Mouse (Mus musculus): ENCODE results near the gene Zfp454. TPM values are rescaled to one million over a fixed set of nuclear protein-coding genes. Genes with fewer than 3 reads are reported as not detected.

Zfp454 gene
- total and polyA plus RNA-seq, 3 experiments = not detected

- Histone ChIP-seq H3K36me3 (ENCODE audit: control insufficient read depth in 1 of 2, insufficient read depth in 2 of 2, low read length in 2 of 2) (peaks cover 0 to 2% of the 10 kb centered on the region in 2 experiments; a peak in 1 of 4 replicates), H3K27ac (ENCODE audit: control insufficient read depth, low read depth, low read length) (no peak overlapping the region), H3K4me3 (ENCODE audit: control insufficient read depth in 1 of 2, insufficient read depth in 1 of 2, low read depth in 2 of 2, low read length in 2 of 2) (no peak overlapping the region), H3K9me3 (replicated peaks; ENCODE audit: insufficient read depth, low read length) (no peaks in the 10 kb centered on the region), H3K79me2 (ENCODE audit: control insufficient read depth, insufficient read depth, low read length, poor library complexity) (no peaks in the 10 kb centered on the region; the same call in 1 of the 2 replicates), H3K4me1 (ENCODE audit: control insufficient read depth in 1 of 2, insufficient read depth in 2 of 2, low read length in 2 of 2) (peaks cover 3 to 4% of the 10 kb centered on the region in 2 experiments; a peak in 1 of 4 replicates), H3K9ac (ENCODE audit: control insufficient read depth, low read depth, low read length, poor library complexity, severe bottlenecking) (no peak overlapping the region), H3K27me3 (ENCODE audit: control insufficient read depth in 1 of 2, insufficient read depth in 2 of 2, low read length in 2 of 2) (no peaks in the 10 kb centered on the region)
- no peak for DNase-seq (ENCODE audit: low read depth, low spot score)
- no peak for TF ChIP-seq KAT2A (conservative IDR thresholded peaks at IDR 0.05; ENCODE audit: low read depth, low read length)
- no peak for TF ChIP-seq ZC3H11A (IDR thresholded peaks at IDR 0.05; ENCODE audit: low read depth, low read length)
- no peak for TF ChIP-seq GATA1 (IDR thresholded peaks at IDR 0.05; ENCODE audit: low read depth, low read length)
- no peak for TF ChIP-seq MXI1 (IDR thresholded peaks at IDR 0.05; ENCODE audit: low read depth, low read length)
- TF ChIP-seq USF1 (IDR thresholded peaks at IDR 0.05; ENCODE audit: low read depth, low read length) = no peak
- TF ChIP-seq JUND (IDR thresholded peaks at IDR 0.05; ENCODE audit: low read depth, low read length) = no peak
- TF ChIP-seq POLR2A (IDR thresholded peaks at IDR 0.05; ENCODE audit: control insufficient read depth in 1 of 2, insufficient read depth in 1 of 2, low read depth in 1 of 2, low read length in 2 of 2, poor library complexity in 1 of 2) = no peak
- no peak for TF ChIP-seq GABPA (IDR thresholded peaks at IDR 0.05; ENCODE audit: low read depth, low read length)
Measured at GRCm38 (mm10) chr11:50826214-50826613, 61.2 kb downstream of the Zfp454 start.

Other genes starting within 250 kb of the Zfp454 start
- gene Zfp354c, start 59.9 kb downstream of the Zfp454 start, total RNA-seq (2012; rRNA removed) = 2.1 and 4.5 TPM in 2 replicates
- 1 to 10 TPM in 1 of 2 experiments, not detected in 1; 4.2 TPM for gene Zfp354c, start 59.9 kb downstream of the Zfp454 start, polyA plus RNA-seq (2012; ENCODE audit: insufficient read depth in 1 of 2, insufficient read length in 2 of 2, low read depth in 1 of 2, low replicate concordance in 2 of 2, missing spikeins in 1 of 2)
- not detected in 2 replicates for gene Zfp879, start 46.1 kb downstream of the Zfp454 start, total RNA-seq (2012; rRNA removed)
- gene Zfp879, start 46.1 kb downstream of the Zfp454 start, polyA plus RNA-seq (2012; ENCODE audit: insufficient read depth in 1 of 2, insufficient read length in 2 of 2, low read depth in 1 of 2, low replicate concordance in 2 of 2, missing spikeins in 1 of 2) = not detected
- not detected in 2 replicates for gene Grm6, start 37.0 kb downstream of the Zfp454 start, total RNA-seq (2012; rRNA removed)
- gene Grm6, start 37.0 kb downstream of the Zfp454 start, polyA plus RNA-seq (2012; ENCODE audit: insufficient read depth in 1 of 2, insufficient read length in 2 of 2, low read depth in 1 of 2, low replicate concordance in 2 of 2, missing spikeins in 1 of 2) = under 1 TPM in 1 of 2 experiments, not detected in 1; 0.14 TPM
- not detected in 2 replicates for gene Zfp2, start 28.5 kb upstream of the Zfp454 start, total RNA-seq (2012; rRNA removed)
- gene Zfp2, start 28.5 kb upstream of the Zfp454 start, polyA plus RNA-seq (2012; ENCODE audit: insufficient read depth in 1 of 2, insufficient read length in 2 of 2, low read depth in 1 of 2, low replicate concordance in 2 of 2, missing spikeins in 1 of 2) = not detected
- not detected in 2 replicates for gene Zfp354b, start 44.0 kb upstream of the Zfp454 start, total RNA-seq (2012; rRNA removed)
- gene Zfp354b, start 44.0 kb upstream of the Zfp454 start, polyA plus RNA-seq (2012; ENCODE audit: insufficient read depth in 1 of 2, insufficient read length in 2 of 2, low read depth in 1 of 2, low replicate concordance in 2 of 2, missing spikeins in 1 of 2) = not detected
- gene 4933414I15Rik, start 56.1 kb upstream of the Zfp454 start, total RNA-seq (2012; rRNA removed) = not detected in 2 replicates
- gene 4933414I15Rik, start 56.1 kb upstream of the Zfp454 start, polyA plus RNA-seq (2012; ENCODE audit: insufficient read depth in 1 of 2, insufficient read length in 2 of 2, low read depth in 1 of 2, low replicate concordance in 2 of 2, missing spikeins in 1 of 2) = not detected
- not detected in 2 replicates for gene Prop1, start 66.1 kb upstream of the Zfp454 start, total RNA-seq (2012; rRNA removed)
- not detected for gene Prop1, start 66.1 kb upstream of the Zfp454 start, polyA plus RNA-seq (2012; ENCODE audit: insufficient read depth in 1 of 2, insufficient read length in 2 of 2, low read depth in 1 of 2, low replicate concordance in 2 of 2, missing spikeins in 1 of 2)
- not detected in 2 replicates for gene Olfr1378, start 78.9 kb upstream of the Zfp454 start, total RNA-seq (2012; rRNA removed)
- not detected for gene Olfr1378, start 78.9 kb upstream of the Zfp454 start, polyA plus RNA-seq (2012; ENCODE audit: insufficient read depth in 1 of 2, insufficient read length in 2 of 2, low read depth in 1 of 2, low replicate concordance in 2 of 2, missing spikeins in 1 of 2)
- not detected in 2 replicates for gene Olfr1377, start 94.3 kb upstream of the Zfp454 start, total RNA-seq (2012; rRNA removed)
- gene Olfr1377, start 94.3 kb upstream of the Zfp454 start, polyA plus RNA-seq (2012; ENCODE audit: insufficient read depth in 1 of 2, insufficient read length in 2 of 2, low read depth in 1 of 2, low replicate concordance in 2 of 2, missing spikeins in 1 of 2) = not detected
- gene Olfr51, start 115.9 kb upstream of the Zfp454 start, total RNA-seq (2012; rRNA removed) = not detected in 2 replicates
- gene Olfr51, start 115.9 kb upstream of the Zfp454 start, polyA plus RNA-seq (2012; ENCODE audit: insufficient read depth in 1 of 2, insufficient read length in 2 of 2, low read depth in 1 of 2, low replicate concordance in 2 of 2, missing spikeins in 1 of 2) = not detected
- gene Olfr54, start 126.6 kb upstream of the Zfp454 start, total RNA-seq (2012; rRNA removed) = not detected in 2 replicates
- not detected for gene Olfr54, start 126.6 kb upstream of the Zfp454 start, polyA plus RNA-seq (2012; ENCODE audit: insufficient read depth in 1 of 2, insufficient read length in 2 of 2, low read depth in 1 of 2, low replicate concordance in 2 of 2, missing spikeins in 1 of 2)
- gene Olfr1375, start 160.5 kb upstream of the Zfp454 start, total RNA-seq (2012; rRNA removed) = not detected in 2 replicates
- not detected for gene Olfr1375, start 160.5 kb upstream of the Zfp454 start, polyA plus RNA-seq (2012; ENCODE audit: insufficient read depth in 1 of 2, insufficient read length in 2 of 2, low read depth in 1 of 2, low replicate concordance in 2 of 2, missing spikeins in 1 of 2)
- not detected in 2 replicates for gene Zfp354a, start 171.6 kb upstream of the Zfp454 start, total RNA-seq (2012; rRNA removed)
- gene Zfp354a, start 171.6 kb upstream of the Zfp454 start, polyA plus RNA-seq (2012; ENCODE audit: insufficient read depth in 1 of 2, insufficient read length in 2 of 2, low read depth in 1 of 2, low replicate concordance in 2 of 2, missing spikeins in 1 of 2) = not detected

Data from MEL (cell line).